Mouse (Mus musculus): Measurements from ENCODE around the gene Hdac9. TPM values are rescaled to one million over a fixed set of nuclear protein-coding genes. Genes with fewer than 3 reads are reported as not detected.

The Hdac9 gene
- polyA plus RNA-seq, 1 experiment from 2014 or later: 3.3 TPM

DNA sequence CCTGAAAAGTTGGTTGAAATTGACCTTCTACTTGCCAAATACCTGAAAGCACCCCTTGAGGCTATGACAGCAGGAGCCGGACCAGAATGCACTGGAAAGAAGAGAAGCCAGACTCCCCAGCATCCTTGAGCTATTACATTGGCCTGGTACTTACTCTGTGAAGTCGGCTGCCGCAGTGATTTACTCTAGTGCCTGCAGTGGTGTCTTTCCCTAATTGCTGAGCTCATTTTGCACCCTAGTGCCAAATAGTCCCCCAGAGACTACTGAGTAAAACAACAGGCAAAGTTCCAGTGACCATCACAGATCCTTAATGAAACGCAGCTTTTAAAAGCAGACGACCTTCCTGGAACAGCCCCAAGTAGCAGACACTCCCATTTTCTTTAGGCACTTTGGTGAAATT, 761.2 kb downstream of the Hdac9 start:
- no peak overlapping the region for H3K4me2 ChIP-seq (ENCODE audit: low read length)
- peak; percentile 36 for DNase-seq (ENCODE audit: low spot score)
- no peak overlapping the region for H3K27ac ChIP-seq
- ATAC-seq (replicated peaks; ENCODE audit: low FRiP score, low read depth): no peak
- no peaks in the 10 kb centered on the region for H3K4me1 ChIP-seq (replicated peaks; ENCODE audit: insufficient read depth, low read length)
- H3K9ac ChIP-seq (ENCODE audit: low read depth, low read length): no peak overlapping the region
- TF ChIP-seq CTCF (IDR thresholded peaks at IDR 0.05; ENCODE audit: low read depth): no peak
- H3K36me3 ChIP-seq (ENCODE audit: insufficient read depth, low read length): no peaks in the 10 kb centered on the region
- WGBS: 13% methylated on average over 5 of the region's 5 CpGs
- no peaks in the 10 kb centered on the region for H3K9me3 ChIP-seq (replicated peaks; ENCODE audit: low read length)
- H3K4me3 ChIP-seq (replicated peaks; ENCODE audit: low read depth, low read length): no peak overlapping the region
- H3K27me3 ChIP-seq (ENCODE audit: insufficient read depth, low read length): no peaks in the 10 kb centered on the region

DNA sequence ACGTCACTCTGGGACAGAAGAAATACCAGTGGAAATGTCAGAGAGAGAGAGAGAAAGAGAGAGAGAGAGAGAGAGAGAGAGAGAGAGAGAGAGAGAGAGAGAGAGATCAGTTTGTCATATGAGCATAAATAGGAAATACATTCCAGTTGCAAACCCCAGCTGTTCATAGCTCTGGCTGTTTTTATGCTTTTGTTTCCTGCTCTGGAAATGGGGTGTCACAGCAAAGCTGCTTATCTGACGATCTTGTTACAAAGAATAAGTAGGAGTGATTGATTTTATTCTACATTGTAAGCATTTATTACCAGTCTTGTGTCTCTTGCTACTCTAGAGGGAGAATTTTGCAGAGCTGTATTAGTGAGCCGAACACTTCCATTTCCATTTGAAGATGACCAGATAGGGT, 762.1 kb downstream of the Hdac9 start:
- Histone ChIP-seq H3K27ac (no peak overlapping the region), H3K4me3 (replicated peaks; ENCODE audit: low read depth, low read length) (no peak overlapping the region), H3K36me3 (ENCODE audit: insufficient read depth, low read length) (no peaks in the 10 kb centered on the region), H3K4me2 (ENCODE audit: low read length) (no peak overlapping the region), H3K27me3 (ENCODE audit: insufficient read depth, low read length) (no peaks in the 10 kb centered on the region), H3K9ac (ENCODE audit: low read depth, low read length) (no peak overlapping the region), H3K9me3 (replicated peaks; ENCODE audit: low read length) (no peaks in the 10 kb centered on the region), H3K4me1 (replicated peaks; ENCODE audit: insufficient read depth, low read length) (no peaks in the 10 kb centered on the region)
- TF ChIP-seq CTCF (IDR thresholded peaks at IDR 0.05; ENCODE audit: low read depth): no peak
- ATAC-seq (replicated peaks; ENCODE audit: low FRiP score, low read depth): no peak
- 49% methylated on average over 3 of the region's 3 CpGs for WGBS
- DNase-seq (ENCODE audit: low spot score): peak; percentile 65

DNA sequence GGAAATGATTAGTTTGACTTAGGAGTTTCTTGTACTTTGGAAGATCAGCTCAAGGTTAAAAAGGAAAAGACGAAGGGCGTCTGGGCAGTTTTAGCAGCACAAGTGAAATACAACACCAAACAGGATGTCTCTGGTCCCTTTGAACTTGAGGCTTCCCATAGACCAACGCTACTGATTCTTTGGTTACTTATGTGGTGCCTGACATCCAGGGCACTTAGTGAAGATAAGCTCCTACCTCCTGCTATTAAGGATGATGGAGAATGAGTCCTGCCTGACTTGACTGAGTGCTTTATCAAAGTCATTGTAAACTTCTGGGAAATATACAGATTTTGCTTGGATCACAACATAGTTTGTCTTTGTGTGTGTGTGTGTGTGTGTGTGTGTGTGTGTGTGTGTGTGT, 765.6 kb downstream of the Hdac9 start:
- TF ChIP-seq CTCF (IDR thresholded peaks at IDR 0.05; ENCODE audit: low read depth): no peak
- H3K9ac ChIP-seq (ENCODE audit: low read depth, low read length): no peak overlapping the region
- no peaks in the 10 kb centered on the region for H3K9me3 ChIP-seq (replicated peaks; ENCODE audit: low read length)
- no peaks in the 10 kb centered on the region for H3K36me3 ChIP-seq (ENCODE audit: insufficient read depth, low read length)
- no peak overlapping the region for H3K27ac ChIP-seq
- no peak for ATAC-seq (replicated peaks; ENCODE audit: low FRiP score, low read depth)
- no peaks in the 10 kb centered on the region for H3K4me1 ChIP-seq (replicated peaks; ENCODE audit: insufficient read depth, low read length)
- H3K4me2 ChIP-seq (ENCODE audit: low read length): no peak overlapping the region
- H3K27me3 ChIP-seq (ENCODE audit: insufficient read depth, low read length): no peaks in the 10 kb centered on the region
- WGBS: 15% methylated on average over 3 of the region's 3 CpGs
- H3K4me3 ChIP-seq (replicated peaks; ENCODE audit: low read depth, low read length): no peak overlapping the region
- DNase-seq (ENCODE audit: low spot score): peak; percentile 12

DNA sequence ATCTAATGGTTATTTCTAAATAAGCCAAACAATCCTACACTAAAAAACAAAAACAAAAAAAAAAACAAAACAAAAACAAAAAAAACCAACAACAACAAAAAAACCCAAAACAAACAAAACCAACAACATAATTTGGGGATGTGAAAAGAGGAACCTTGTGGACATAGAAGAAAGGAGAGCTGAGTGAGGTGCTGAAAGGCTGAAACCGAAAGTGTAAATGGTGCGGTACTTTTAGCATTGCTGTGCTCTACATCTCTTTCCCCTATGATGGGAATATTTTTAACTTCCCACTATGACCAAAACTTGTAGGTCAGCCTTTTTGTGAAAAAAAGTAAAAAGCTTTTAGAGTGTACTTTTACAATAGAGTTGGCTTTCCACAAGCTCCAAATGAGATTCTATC, 774.2 kb downstream of the Hdac9 start:
- ATAC-seq (replicated peaks; ENCODE audit: low FRiP score, low read depth) (no peak), DNase-seq (ENCODE audit: low spot score) (no peak)
- no peaks in the 10 kb centered on the region for H3K36me3 ChIP-seq (ENCODE audit: insufficient read depth, low read length)
- no peak overlapping the region for H3K4me3 ChIP-seq (replicated peaks; ENCODE audit: low read depth, low read length)
- no peak overlapping the region for H3K27ac ChIP-seq
- no peaks in the 10 kb centered on the region for H3K9me3 ChIP-seq (replicated peaks; ENCODE audit: low read length)
- H3K4me1 ChIP-seq (replicated peaks; ENCODE audit: insufficient read depth, low read length): no peaks in the 10 kb centered on the region
- H3K27me3 ChIP-seq (ENCODE audit: insufficient read depth, low read length): no peaks in the 10 kb centered on the region
- 96% methylated on average over 2 of the region's 2 CpGs for WGBS
- no peak overlapping the region for H3K9ac ChIP-seq (ENCODE audit: low read depth, low read length)
- no peak overlapping the region for H3K4me2 ChIP-seq (ENCODE audit: low read length)
- no peak for TF ChIP-seq CTCF (IDR thresholded peaks at IDR 0.05; ENCODE audit: low read depth)

DNA sequence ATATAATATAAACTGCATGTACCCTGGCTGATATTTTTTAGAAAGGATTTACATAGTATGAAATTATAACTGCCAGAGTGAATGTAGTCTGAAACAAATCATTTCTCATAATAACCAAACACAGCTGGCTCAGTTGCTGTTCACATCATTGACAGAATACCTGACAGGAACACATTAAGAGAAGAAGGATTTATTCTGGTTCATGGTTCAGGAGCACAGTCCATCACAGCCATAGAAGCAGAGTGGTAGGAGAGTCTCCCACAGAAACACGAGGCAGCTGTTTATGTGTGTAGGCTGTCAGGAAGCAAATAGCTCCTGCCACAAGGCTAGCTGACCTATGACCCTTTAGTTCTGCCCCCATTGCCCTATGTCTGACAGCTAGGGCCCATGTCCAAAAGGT, 803.6 kb downstream of the Hdac9 start:
- Histone ChIP-seq H3K27me3 (ENCODE audit: insufficient read depth, low read length) (no peaks in the 10 kb centered on the region), H3K9me3 (replicated peaks; ENCODE audit: low read length) (no peaks in the 10 kb centered on the region), H3K4me3 (replicated peaks; ENCODE audit: low read depth, low read length) (no peak overlapping the region), H3K4me2 (ENCODE audit: low read length) (no peak overlapping the region), H3K36me3 (ENCODE audit: insufficient read depth, low read length) (no peaks in the 10 kb centered on the region), H3K9ac (ENCODE audit: low read depth, low read length) (no peak overlapping the region), H3K4me1 (replicated peaks; ENCODE audit: insufficient read depth, low read length) (no peaks in the 10 kb centered on the region), H3K27ac (no peak overlapping the region)
- 17% methylated on average over 1 of the region's 1 CpGs for WGBS
- peak; percentile 33 for DNase-seq (ENCODE audit: low spot score)
- TF ChIP-seq CTCF (IDR thresholded peaks at IDR 0.05; ENCODE audit: low read depth): no peak
- ATAC-seq (replicated peaks; ENCODE audit: low FRiP score, low read depth): no peak

DNA sequence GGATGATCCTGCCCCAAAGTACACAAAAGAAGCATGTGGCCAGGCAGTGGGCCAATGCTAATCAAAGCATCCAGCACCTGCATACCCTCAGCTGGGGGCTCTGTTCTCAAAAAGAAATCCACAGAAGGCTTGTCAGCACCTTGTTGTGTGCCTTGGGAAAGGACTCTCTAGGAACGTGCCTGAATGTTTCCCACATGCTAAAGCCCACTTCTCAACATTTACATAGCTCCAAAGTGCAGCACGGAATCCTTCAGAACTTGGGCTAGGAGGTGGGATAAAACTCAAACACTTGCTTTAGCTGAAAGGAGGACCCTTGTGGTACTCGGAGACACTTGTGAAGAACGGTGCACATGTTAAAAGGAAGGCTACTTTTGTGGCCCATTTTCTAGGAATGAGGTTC, 823.9 kb downstream of the Hdac9 start:
- no peaks in the 10 kb centered on the region for H3K27me3 ChIP-seq (ENCODE audit: insufficient read depth, low read length)
- H3K27ac ChIP-seq: no peak overlapping the region
- DNase-seq (ENCODE audit: low spot score) (no peak), ATAC-seq (replicated peaks; ENCODE audit: low FRiP score, low read depth) (no peak)
- no peaks in the 10 kb centered on the region for H3K4me1 ChIP-seq (replicated peaks; ENCODE audit: insufficient read depth, low read length)
- H3K9me3 ChIP-seq (replicated peaks; ENCODE audit: low read length): no peaks in the 10 kb centered on the region
- WGBS: 81% methylated on average over 4 of the region's 4 CpGs
- H3K36me3 ChIP-seq (ENCODE audit: insufficient read depth, low read length): no peaks in the 10 kb centered on the region
- H3K4me3 ChIP-seq (replicated peaks; ENCODE audit: low read depth, low read length): no peak overlapping the region
- no peak overlapping the region for H3K4me2 ChIP-seq (ENCODE audit: low read length)
- no peak overlapping the region for H3K9ac ChIP-seq (ENCODE audit: low read depth, low read length)
- TF ChIP-seq CTCF (IDR thresholded peaks at IDR 0.05; ENCODE audit: low read depth): no peak

DNA sequence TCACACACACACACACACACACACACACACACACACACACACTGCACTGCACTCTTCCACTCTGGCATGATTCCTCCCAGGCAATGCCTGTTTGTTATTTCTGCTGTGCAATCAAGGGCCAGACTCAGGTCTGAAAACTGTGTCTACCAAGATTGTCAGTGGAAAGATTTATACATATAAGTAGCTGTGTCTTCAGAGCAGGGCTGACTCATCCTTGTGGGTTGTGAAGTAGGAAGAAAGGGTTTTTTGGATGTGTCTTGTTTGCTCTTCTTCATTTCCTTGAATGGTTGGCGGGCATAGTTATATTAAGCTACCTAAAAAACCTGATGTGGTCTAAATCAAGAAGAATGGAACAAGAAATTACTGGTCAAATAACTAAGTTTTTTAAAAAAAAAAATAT, 825.0 kb downstream of the Hdac9 start:
- Histone ChIP-seq H3K9me3 (replicated peaks; ENCODE audit: low read length) (no peaks in the 10 kb centered on the region), H3K4me1 (replicated peaks; ENCODE audit: insufficient read depth, low read length) (no peaks in the 10 kb centered on the region), H3K27me3 (ENCODE audit: insufficient read depth, low read length) (no peaks in the 10 kb centered on the region), H3K9ac (ENCODE audit: low read depth, low read length) (no peak overlapping the region), H3K4me2 (ENCODE audit: low read length) (no peak overlapping the region), H3K36me3 (ENCODE audit: insufficient read depth, low read length) (no peaks in the 10 kb centered on the region), H3K27ac (no peak overlapping the region), H3K4me3 (replicated peaks; ENCODE audit: low read depth, low read length) (no peak overlapping the region)
- ATAC-seq (replicated peaks; ENCODE audit: low FRiP score, low read depth): no peak
- 91% methylated on average over 1 of the region's 1 CpGs for WGBS
- no peak for DNase-seq (ENCODE audit: low spot score)
- TF ChIP-seq CTCF (IDR thresholded peaks at IDR 0.05; ENCODE audit: low read depth): no peak
